Mouse (Mus musculus) thymus, postnatal 14 days (tissue): ENCODE measurements around the gene March4.

Experiments
- DNase-seq: peaks from one replicate; pipeline ENCODE4 v3.0.0; 2021

Gene March4

GRCm38 (mm10) chr1:72439146-72439545, 97.6 kb downstream of the March4 start:
- no peak for DNase-seq

GRCm38 (mm10) chr1:72436967-72437366, 99.8 kb downstream of the March4 start:
- no peak for DNase-seq

GRCm38 (mm10) chr1:72434510-72434909, 102.2 kb downstream of the March4 start:
- no peak for DNase-seq

- no peak for DNase-seq
These were observed 104.2 kb downstream of the March4 start for GRCm38 (mm10) chr1:72432579-72432978.

GRCm38 (mm10) chr1:72429107-72429807, 107.5 kb downstream of the March4 start:
- DNase-seq, result no peak

GRCm38 (mm10) chr1:72428526-72428925, 108.2 kb downstream of the March4 start:
- no peak for DNase-seq

- no peak for DNase-seq
These were observed 110.3 kb downstream of the March4 start for GRCm38 (mm10) chr1:72426456-72426855.

- DNase-seq, result no peak
These were observed 114.6 kb downstream of the March4 start for GRCm38 (mm10) chr1:72422121-72422520.

GRCm38 (mm10) chr1:72420220-72420619, 116.5 kb downstream of the March4 start:
- DNase-seq, result no peak

GRCm38 (mm10) chr1:72418744-72419655, 117.7 kb downstream of the March4 start:
- DNase-seq, result no peak

- DNase-seq, result no peak
These were observed 122.0 kb downstream of the March4 start for GRCm38 (mm10) chr1:72414561-72415253.

- DNase-seq, result no peak
These were observed 122.6 kb downstream of the March4 start for GRCm38 (mm10) chr1:72414133-72414532.

GRCm38 (mm10) chr1:72413205-72413604, 123.5 kb downstream of the March4 start:
- no peak for DNase-seq

GRCm38 (mm10) chr1:72411108-72411507, 125.6 kb downstream of the March4 start:
- no peak for DNase-seq

GRCm38 (mm10) chr1:72409936-72410335, 126.8 kb downstream of the March4 start:
- DNase-seq, result no peak

GRCm38 (mm10) chr1:72406505-72407079, 130.1 kb downstream of the March4 start:
- DNase-seq, result no peak

- DNase-seq, result no peak
These were observed 135.2 kb downstream of the March4 start for GRCm38 (mm10) chr1:72401331-72402069.

- DNase-seq, result no peak
These were observed 136.1 kb downstream of the March4 start for GRCm38 (mm10) chr1:72400616-72401015.

GRCm38 (mm10) chr1:72399720-72400401, 136.9 kb downstream of the March4 start:
- DNase-seq, result no peak

- DNase-seq, result no peak
These were observed 146.3 kb downstream of the March4 start for GRCm38 (mm10) chr1:72390420-72390819.

GRCm38 (mm10) chr1:72383651-72384050, 153.1 kb downstream of the March4 start:
- DNase-seq, result no peak

- no peak for DNase-seq
These were observed 153.7 kb downstream of the March4 start for GRCm38 (mm10) chr1:72383056-72383455.
